Mouse (Mus musculus): Measurements from ENCODE around the gene Mpdu1. TPM values are rescaled to one million over a fixed set of nuclear protein-coding genes. Genes with fewer than 3 reads are reported as not detected.
"Not testable (repeated sequence)": the region's sequence is repeated elsewhere in the genome, so short reads cannot be mapped to it uniquely, and the experiment has no call there.

The Mpdu1 gene
- 10 to 100 TPM; 38.2 to 95.0 (median 55.7) TPM for total RNA-seq (2018; cell fraction: chromatin; rRNA removed)
- total RNA-seq (2018; cell fraction: cytosol; rRNA removed) = 10 to 100 TPM; 52.7 to 76.6 (median 65.2) TPM
- total RNA-seq (2018; cell fraction: nucleus; rRNA removed) = 10 to 100 TPM; 30.8 to 88.6 (median 57.5) TPM
- polyA plus RNA-seq (2018) = 81.7 to 90.9 TPM (median 89.2 TPM) in 3 replicates

DNA sequence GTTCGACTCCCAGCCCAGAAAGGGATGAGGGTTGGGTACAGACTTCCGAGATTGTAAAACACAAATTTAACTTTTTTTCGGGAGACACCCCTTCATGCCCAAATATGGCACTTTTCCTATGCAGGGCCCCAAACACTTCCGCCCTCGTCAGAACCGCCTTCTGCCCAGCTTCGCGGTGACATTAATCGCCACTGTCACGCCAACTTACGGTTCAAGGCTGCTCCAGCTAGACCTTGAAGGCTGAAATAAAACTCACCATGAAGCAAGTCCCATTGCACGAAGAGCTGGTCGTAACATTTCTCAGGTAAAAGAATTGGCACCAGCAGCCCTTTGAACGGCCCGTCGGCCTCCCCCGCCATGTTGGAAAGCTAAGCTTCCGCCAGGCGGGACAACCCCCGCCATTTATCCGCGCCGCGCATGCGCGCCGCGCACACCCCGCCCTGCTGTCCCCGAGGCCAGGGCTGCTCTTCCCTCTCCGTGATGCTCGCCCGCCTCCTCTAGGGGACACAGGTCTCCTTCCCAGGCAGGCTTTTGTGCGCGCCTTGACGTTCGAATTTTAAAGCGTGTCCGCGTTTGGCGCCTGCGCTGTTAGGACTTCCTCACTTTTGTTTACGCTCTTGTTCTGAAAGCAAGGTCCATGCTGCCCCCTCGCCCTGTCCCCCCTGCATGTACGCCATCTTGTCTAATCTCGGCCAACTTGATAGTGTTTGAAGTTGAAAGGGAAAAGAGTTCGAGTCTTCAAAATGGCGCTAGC lies at the start of gene Mpdu1:
TSS of gene Mpdu1 (minus strand) at position 430 of the 754 bp plus-strand sequence.
- peak within 1 kb of the TSS; percentile 100 for H3K27ac ChIP-seq
- peaks cover 22% of the 10 kb centered on the region; the same call in 1 of the 2 replicates for H3K36me3 ChIP-seq (ENCODE audit: inconsistent target)
- H3K4me3 ChIP-seq (ENCODE audit: inconsistent target) = peak within 1 kb of the TSS; percentile 88
- H3K79me2 ChIP-seq (ENCODE audit: inconsistent target) = peaks cover 86% of the 10 kb centered on the region
- WGBS (ENCODE audit: missing documents) = under 1% methylated on average over 44 of the region's 48 CpGs

- no peak overlapping the region for H3K27ac ChIP-seq
- H3K79me2 ChIP-seq (ENCODE audit: inconsistent target) = no peaks in the 10 kb centered on the region
- H3K36me3 ChIP-seq (ENCODE audit: inconsistent target) = no peaks in the 10 kb centered on the region
- 76% methylated on average over 2 of the region's 2 CpGs for WGBS (ENCODE audit: missing documents)
- H3K4me3 ChIP-seq (ENCODE audit: inconsistent target) = no peak overlapping the region
Measured at GRCm38 (mm10) chr11:69711082-69711481, 48.6 kb upstream of the Mpdu1 start.

DNA sequence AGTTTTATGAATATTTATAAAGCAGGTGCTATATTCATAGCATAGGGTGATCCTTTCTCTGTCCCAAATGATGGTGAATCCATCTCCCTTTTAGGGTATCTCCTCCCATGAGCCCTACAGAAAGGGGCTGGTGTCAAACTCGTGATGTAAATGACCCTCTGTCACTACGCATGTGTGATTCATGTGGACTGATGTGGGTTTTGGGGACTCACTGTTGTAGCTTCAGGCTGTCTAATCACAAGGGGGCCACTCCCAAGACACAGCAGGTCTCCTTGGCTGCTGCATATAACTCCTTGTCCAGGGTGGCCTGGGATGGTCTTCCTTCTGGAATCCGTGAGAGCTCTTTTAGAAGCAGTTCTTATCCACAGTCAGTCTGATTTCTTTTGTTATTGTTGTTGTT lies 48.0 kb upstream of the Mpdu1 start:
- Histone ChIP-seq H3K27ac (no peak overlapping the region), H3K36me3 (ENCODE audit: inconsistent target) (no peaks in the 10 kb centered on the region), H3K4me3 (ENCODE audit: inconsistent target) (no peak overlapping the region), H3K79me2 (ENCODE audit: inconsistent target) (no peaks in the 10 kb centered on the region)
- 100% methylated on average over 3 of the region's 3 CpGs for WGBS (ENCODE audit: missing documents)

DNA sequence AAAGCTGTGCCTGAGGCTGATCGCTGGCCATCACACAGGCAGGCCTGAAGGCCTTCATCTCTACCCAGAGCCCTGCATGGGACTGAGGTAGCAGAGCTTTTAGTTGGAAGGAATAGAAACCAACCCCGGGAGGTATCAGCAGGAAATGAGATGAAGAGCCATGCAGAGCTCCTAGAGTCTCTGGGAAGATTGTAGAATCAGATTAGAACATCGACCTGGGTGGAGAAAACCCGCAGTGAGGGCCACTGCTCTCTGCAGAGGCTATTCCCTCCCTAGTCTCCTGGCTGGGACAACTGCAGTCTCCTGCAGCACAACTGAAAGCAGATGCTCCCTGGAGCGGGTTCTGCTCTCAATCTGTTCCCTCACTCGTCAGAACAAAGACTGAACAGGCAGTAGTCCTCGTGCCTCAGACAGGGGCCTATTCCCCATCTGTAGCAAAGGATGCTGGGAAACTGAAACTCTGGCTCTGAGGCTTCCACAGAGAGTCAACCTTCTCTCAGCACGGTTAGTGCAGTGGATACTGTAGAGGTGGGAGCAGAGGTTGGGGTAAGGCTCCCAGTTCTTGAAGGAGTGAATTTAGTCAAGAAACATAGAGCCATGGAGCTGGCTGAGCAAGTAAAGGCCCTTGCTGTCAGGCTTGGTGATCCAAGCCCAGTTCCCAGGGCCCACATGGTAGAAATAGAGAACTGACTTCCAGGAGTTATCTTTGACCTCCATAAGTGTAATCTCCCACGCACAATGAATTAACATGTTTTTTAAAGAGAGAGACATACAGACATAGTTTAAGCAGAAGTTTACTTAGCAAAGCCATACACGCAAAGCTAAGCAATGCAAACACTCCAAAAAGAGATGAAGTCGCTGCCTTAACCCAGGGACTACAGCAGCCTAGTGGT lies 47.4 kb upstream of the Mpdu1 start:
- Histone ChIP-seq H3K27ac (no peak overlapping the region), H3K79me2 (ENCODE audit: inconsistent target) (no peaks in the 10 kb centered on the region), H3K4me3 (ENCODE audit: inconsistent target) (no peak overlapping the region), H3K36me3 (ENCODE audit: inconsistent target) (no peaks in the 10 kb centered on the region)
- WGBS (ENCODE audit: missing documents) = 85% methylated on average over 10 of the region's 11 CpGs

DNA sequence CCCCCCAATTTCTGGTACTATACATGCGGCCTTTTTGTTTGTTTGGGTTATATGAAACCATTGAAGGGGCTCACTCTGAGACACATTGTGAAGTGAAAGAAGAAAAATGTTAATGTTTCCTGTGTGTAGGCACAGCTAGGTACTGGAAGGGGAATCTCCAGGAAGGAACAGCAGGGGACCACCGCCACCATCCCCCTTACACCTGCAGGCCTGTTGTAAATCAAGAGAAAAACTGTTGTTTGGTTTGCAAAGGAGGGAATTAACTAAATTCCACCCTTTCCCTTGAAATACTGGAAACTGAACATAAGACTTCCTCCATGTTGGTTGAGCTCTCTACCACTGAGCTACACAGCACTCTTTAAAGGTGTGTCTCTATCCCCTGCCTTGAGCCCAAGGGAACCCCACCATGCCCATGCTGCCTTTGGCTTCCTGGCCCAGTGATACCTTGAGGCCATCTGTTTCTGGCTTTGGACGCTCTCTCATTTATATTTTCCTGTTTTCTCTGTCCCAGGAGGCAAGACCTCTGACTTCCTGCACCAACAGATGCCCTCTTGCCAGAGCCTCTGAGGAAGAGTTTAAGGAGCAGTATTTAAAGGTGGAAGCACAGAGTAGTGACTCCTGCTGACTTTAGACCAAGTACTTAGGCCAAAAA lies 46.3 kb upstream of the Mpdu1 start:
- no peak overlapping the region for H3K4me3 ChIP-seq (ENCODE audit: inconsistent target)
- no peaks in the 10 kb centered on the region for H3K36me3 ChIP-seq (ENCODE audit: inconsistent target)
- no peaks in the 10 kb centered on the region for H3K79me2 ChIP-seq (ENCODE audit: inconsistent target)
- 100% methylated on average over 3 of the region's 3 CpGs for WGBS (ENCODE audit: missing documents)
- H3K27ac ChIP-seq = no peak overlapping the region

DNA sequence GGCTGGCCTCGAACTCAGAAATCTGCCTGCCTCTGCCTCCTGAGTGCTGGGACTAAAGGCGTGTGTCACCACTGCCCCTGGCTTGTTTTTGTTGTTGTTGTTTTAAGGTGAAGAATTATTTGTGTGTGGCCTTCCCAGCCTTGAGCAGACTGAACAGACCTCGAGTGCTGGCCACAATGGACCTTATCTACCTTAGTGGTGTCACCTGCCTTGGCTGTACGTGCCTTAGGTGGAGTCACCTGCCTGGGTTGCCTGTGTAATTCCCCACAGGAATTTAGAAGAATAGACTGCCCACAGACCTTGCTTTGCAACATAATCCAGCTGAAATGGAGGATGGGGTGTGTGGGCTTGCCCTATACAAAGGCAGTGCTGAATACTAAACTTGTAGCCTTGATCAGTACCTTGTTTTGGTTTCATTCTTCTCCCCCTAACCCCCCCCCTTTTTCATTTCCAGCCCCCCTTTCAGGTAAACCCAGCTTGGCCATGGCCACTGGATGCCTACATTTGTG lies 45.5 kb upstream of the Mpdu1 start:
- no peaks in the 10 kb centered on the region for H3K79me2 ChIP-seq (ENCODE audit: inconsistent target)
- 100% methylated on average over 2 of the region's 4 CpGs for WGBS (ENCODE audit: missing documents)
- H3K36me3 ChIP-seq (ENCODE audit: inconsistent target) = no peaks in the 10 kb centered on the region

GRCm38 (mm10) chr11:69707480-69707847 lies 45.0 kb upstream of the Mpdu1 start:
- no peaks in the 10 kb centered on the region for H3K36me3 ChIP-seq (ENCODE audit: inconsistent target)
- 100% methylated on average over 4 of the region's 4 CpGs for WGBS (ENCODE audit: missing documents)
- no peak overlapping the region for H3K27ac ChIP-seq
- no peak overlapping the region for H3K4me3 ChIP-seq (ENCODE audit: inconsistent target)
- no peaks in the 10 kb centered on the region for H3K79me2 ChIP-seq (ENCODE audit: inconsistent target)

More for the DNA sequence above, 45.5 kb upstream of the Mpdu1 start:
- Histone ChIP-seq H3K27ac (no peak overlapping the region), H3K4me3 (ENCODE audit: inconsistent target) (no peak overlapping the region)

DNA sequence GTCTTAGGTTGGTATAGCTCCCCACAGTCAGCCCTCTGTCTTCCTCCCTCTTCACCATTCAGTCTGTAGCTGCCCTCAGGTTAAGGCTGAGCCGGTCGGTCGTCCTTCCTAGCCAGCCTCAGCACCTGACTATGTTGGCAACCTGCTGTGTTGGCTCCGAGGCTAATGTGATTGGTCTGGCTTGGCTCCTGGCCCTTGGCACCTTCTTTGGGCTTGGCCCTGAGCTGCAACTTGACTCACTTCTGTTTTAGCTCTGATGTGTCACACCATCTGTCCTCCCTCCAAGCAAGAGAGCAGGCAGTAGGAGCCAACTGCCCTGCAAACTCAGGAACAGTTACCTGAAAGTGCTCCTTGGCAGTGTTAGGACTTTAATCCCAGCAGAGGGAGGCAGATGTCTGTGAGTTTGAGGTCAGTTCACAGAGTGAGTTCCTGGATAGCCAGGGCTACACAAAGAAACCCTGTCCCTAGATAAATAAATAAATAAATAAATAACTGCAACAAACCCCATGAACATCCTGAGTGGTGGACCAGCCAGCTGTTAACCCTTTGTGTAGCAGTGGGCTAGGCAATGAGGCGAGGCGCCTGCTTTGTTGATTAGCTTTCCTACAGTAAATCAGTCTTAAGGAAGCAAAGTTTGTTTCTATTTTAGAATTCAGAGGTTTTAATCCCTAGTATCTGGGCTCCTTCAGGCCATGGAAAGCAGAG lies 44.5 kb upstream of the Mpdu1 start:
- Histone ChIP-seq H3K79me2 (ENCODE audit: inconsistent target) (no peaks in the 10 kb centered on the region), H3K36me3 (ENCODE audit: inconsistent target) (no peaks in the 10 kb centered on the region), H3K27ac (no peak overlapping the region), H3K4me3 (ENCODE audit: inconsistent target) (no peak overlapping the region)
- 81% methylated on average over 6 of the region's 6 CpGs for WGBS (ENCODE audit: missing documents)

GRCm38 (mm10) chr11:69704613-69705010 lies 42.2 kb upstream of the Mpdu1 start:
- no CpG with 5 or more reads among the region's 2 CpGs for WGBS (ENCODE audit: missing documents)
- no peak overlapping the region for H3K4me3 ChIP-seq (ENCODE audit: inconsistent target)
- no peak overlapping the region for H3K27ac ChIP-seq
- H3K36me3 ChIP-seq (ENCODE audit: inconsistent target) = no peaks in the 10 kb centered on the region
- no peaks in the 10 kb centered on the region for H3K79me2 ChIP-seq (ENCODE audit: inconsistent target)

- Histone ChIP-seq H3K79me2 (ENCODE audit: inconsistent target) (no peaks in the 10 kb centered on the region), H3K27ac (no peak overlapping the region), H3K4me3 (ENCODE audit: inconsistent target) (no peak overlapping the region), H3K36me3 (ENCODE audit: inconsistent target) (no peaks in the 10 kb centered on the region)
- 76% methylated on average over 7 of the region's 8 CpGs for WGBS (ENCODE audit: missing documents)
Measured at GRCm38 (mm10) chr11:69703814-69704612, 41.6 kb upstream of the Mpdu1 start.

GRCm38 (mm10) chr11:69703381-69703780 lies 40.9 kb upstream of the Mpdu1 start:
- 80% methylated on average over 2 of the region's 3 CpGs for WGBS (ENCODE audit: missing documents)
- H3K4me3 ChIP-seq (ENCODE audit: inconsistent target); H3K79me2 ChIP-seq (ENCODE audit: inconsistent target); H3K27ac ChIP-seq; H3K36me3 ChIP-seq (ENCODE audit: inconsistent target): not testable (repeated sequence)

DNA sequence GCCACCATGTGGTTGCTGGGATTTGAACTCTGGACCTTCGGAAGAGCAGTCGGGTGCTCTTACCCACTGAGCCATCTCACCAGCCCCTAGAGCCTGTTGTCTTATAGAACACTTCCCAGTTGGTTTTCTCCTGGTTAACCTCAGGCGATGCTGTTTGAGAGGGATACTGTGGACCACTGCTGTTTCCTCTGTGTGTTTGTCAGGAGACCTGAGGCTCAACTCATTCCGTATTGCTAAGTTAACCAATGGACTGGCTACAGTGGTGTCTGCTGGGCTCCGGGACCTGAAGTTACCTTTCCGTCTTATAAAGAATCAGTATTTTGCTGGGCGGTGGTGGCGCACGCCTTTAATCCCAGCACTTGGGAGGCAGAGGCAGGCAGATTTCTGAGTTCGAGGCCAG lies 40.4 kb upstream of the Mpdu1 start:
- H3K4me3 ChIP-seq (ENCODE audit: inconsistent target); H3K36me3 ChIP-seq (ENCODE audit: inconsistent target); H3K27ac ChIP-seq; H3K79me2 ChIP-seq (ENCODE audit: inconsistent target): not testable (repeated sequence)
- 91% methylated on average over 4 of the region's 10 CpGs for WGBS (ENCODE audit: missing documents)

GRCm38 (mm10) chr11:69699595-69699994 lies 37.2 kb upstream of the Mpdu1 start:
- Histone ChIP-seq H3K36me3 (ENCODE audit: inconsistent target) (no peaks in the 10 kb centered on the region), H3K27ac (no peak overlapping the region), H3K79me2 (ENCODE audit: inconsistent target) (peaks cover 9% of the 10 kb centered on the region), H3K4me3 (ENCODE audit: inconsistent target) (no peak overlapping the region)
- WGBS (ENCODE audit: missing documents) = 100% methylated on average over 1 of the region's 1 CpGs

Measured in macrophage (primary cell).